ENCODE assay signal across 14 mouse cellular contexts in genomic region chr6:38950341-38950740, GRCm38 (mm10).
A peak's percentile ranks its signal among the peaks of the same experiment; 100 is the strongest.
DNase-seq lines count a peak whose midpoint lies in the region; ATAC-seq and TF ChIP-seq lines count a peak whose summit lies in the region.
"Had no signal": no experiment of that assay in that cellular context is flagged by ENCODE, and none has a peak within 500 bp of the region (broad histone marks: within the 10 kb centered on the region; RNA-seq: fewer than 3 reads in every experiment).

No protein-coding gene starts in this region.

- 7% methylated on average over 4 of the region's 4 CpGs for WGBS in heart, embryonic 15.5 days
- WGBS in lung, embryonic 15.5 days, result 17% methylated on average over 4 of the region's 4 CpGs

- intact Hi-C loops in heart, postnatal 36 days (cut with DNase I), result no loop called here

- no peak overlapping the region for H3K4me3 ChIP-seq in heart, embryonic 15.5 days
- no peak overlapping the region for H3K4me3 ChIP-seq in lung, embryonic 15.5 days
- no peak overlapping the region for H3K4me3 ChIP-seq in embryonic fibroblast, embryonic 13.5 days (ENCODE audit: insufficient read depth, low read length)
- peak overlapping the region; percentile 28 for H3K4me3 ChIP-seq in megakaryocyte, embryonic 14.5 days (replicated peaks)
- H3K4me3 ChIP-seq: embryonic facial prominence, embryonic 15.5 days; forebrain, embryonic 15.5 days; hindbrain, embryonic 10.5 days; limb, embryonic 13.5 days; midbrain, embryonic 12.5 days had no signal

- no peak for DNase-seq in heart, postnatal 36 days
- no peak for DNase-seq in lung, postnatal 14 days
- no peak for DNase-seq in ovary, adult 18-20 months (ENCODE audit: low spot score)
- DNase-seq: cerebellum, adult 18-20 months had no signal

- no peaks in the 10 kb centered on the region for H3K36me3 ChIP-seq in heart, embryonic 15.5 days
- no peaks in the 10 kb centered on the region for H3K36me3 ChIP-seq in lung, embryonic 15.5 days
- H3K36me3 ChIP-seq in megakaryocyte, embryonic 14.5 days (replicated peaks; ENCODE audit: low read length), result peaks cover 89% of the 10 kb centered on the region
- H3K36me3 ChIP-seq: embryonic facial prominence, embryonic 15.5 days; forebrain, embryonic 15.5 days; hindbrain, embryonic 10.5 days; limb, embryonic 13.5 days; midbrain, embryonic 12.5 days had no signal

- ATAC-seq in heart, embryonic 15.5 days (replicated peaks; ENCODE audit: insufficient number of reproducible peaks, insufficient read depth, low FRiP score, low read depth), result no peak
- ATAC-seq in lung, embryonic 15.5 days (ENCODE audit: borderline replicate concordance, extremely low read depth, low FRiP score, low TSS enrichment), result peak; percentile 66; the same call in 1 of the 2 replicates
- ATAC-seq in CD4-positive, CD25-positive, alpha-beta regulatory T cell, adult 4 months, result no peak
- ATAC-seq: forebrain, embryonic 15.5 days had no signal

- no peak overlapping the region for H3K9ac ChIP-seq in heart, embryonic 15.5 days
- H3K9ac ChIP-seq in lung, embryonic 15.5 days, result no peak overlapping the region
- H3K9ac ChIP-seq: embryonic facial prominence, embryonic 15.5 days; forebrain, embryonic 15.5 days; limb, embryonic 13.5 days; midbrain, embryonic 12.5 days had no signal

- peak overlapping the region; percentile 24; the same call in 1 of the 2 replicates for H3K4me2 ChIP-seq in heart, embryonic 15.5 days
- no peak overlapping the region for H3K4me2 ChIP-seq in lung, embryonic 15.5 days
- H3K4me2 ChIP-seq: embryonic facial prominence, embryonic 15.5 days; forebrain, embryonic 15.5 days; limb, embryonic 13.5 days; midbrain, embryonic 12.5 days had no signal

- H3K27me3 ChIP-seq in heart, embryonic 15.5 days, result no peaks in the 10 kb centered on the region
- no peaks in the 10 kb centered on the region for H3K27me3 ChIP-seq in lung, embryonic 15.5 days
- H3K27me3 ChIP-seq in megakaryocyte, embryonic 14.5 days (replicated peaks), result no peaks in the 10 kb centered on the region
- H3K27me3 ChIP-seq: embryonic facial prominence, embryonic 15.5 days; forebrain, embryonic 15.5 days; limb, embryonic 13.5 days; midbrain, embryonic 12.5 days had no signal

- H3K9me3 ChIP-seq in heart, embryonic 15.5 days (replicated peaks), result no peaks in the 10 kb centered on the region
- H3K9me3 ChIP-seq in lung, embryonic 15.5 days, result no peaks in the 10 kb centered on the region
- peaks cover 8% of the 10 kb centered on the region for H3K9me3 ChIP-seq in megakaryocyte, embryonic 14.5 days
- H3K9me3 ChIP-seq: embryonic facial prominence, embryonic 15.5 days; forebrain, embryonic 15.5 days; hindbrain, embryonic 10.5 days; limb, embryonic 13.5 days; midbrain, embryonic 12.5 days had no signal

- peak overlapping the region; percentile 69 for H3K27ac ChIP-seq in heart, embryonic 15.5 days
- peak overlapping the region; percentile 69 for H3K27ac ChIP-seq in lung, embryonic 15.5 days
- peak overlapping the region; percentile 95 for H3K27ac ChIP-seq in embryonic fibroblast, embryonic 13.5 days (ENCODE audit: insufficient read depth, low read length)
- H3K27ac ChIP-seq: embryonic facial prominence, embryonic 15.5 days; forebrain, embryonic 15.5 days; hindbrain, embryonic 10.5 days; limb, embryonic 13.5 days; midbrain, embryonic 12.5 days had no signal

- no peak for TF ChIP-seq CTCF in embryonic fibroblast, embryonic 13.5 days (IDR thresholded peaks at IDR 0.05; ENCODE audit: borderline replicate concordance, insufficient read depth, low read length)

- peaks cover 19% of the 10 kb centered on the region for H3K4me1 ChIP-seq in heart, embryonic 15.5 days (replicated peaks)
- peaks cover 21% of the 10 kb centered on the region for H3K4me1 ChIP-seq in lung, embryonic 15.5 days
- peaks cover 17% of the 10 kb centered on the region for H3K4me1 ChIP-seq in embryonic fibroblast, embryonic 13.5 days (ENCODE audit: control insufficient read depth, insufficient read depth, low read length)
- peaks cover 99% of the 10 kb centered on the region for H3K4me1 ChIP-seq in megakaryocyte, embryonic 14.5 days
- H3K4me1 ChIP-seq: embryonic facial prominence, embryonic 15.5 days; forebrain, embryonic 15.5 days; hindbrain, embryonic 10.5 days had no signal

- no peak for TF ChIP-seq POLR2A in embryonic fibroblast, embryonic 13.5 days (IDR thresholded peaks at IDR 0.05; ENCODE audit: low read depth, low read length)
